Mouse (Mus musculus) kidney, postnatal 0 days (tissue): ENCODE measurements around the gene Olfr1338. TPM values are rescaled to one million over a fixed set of nuclear protein-coding genes. Genes with fewer than 3 reads are reported as not detected.
"Not testable (repeated sequence)": the region's sequence is repeated elsewhere in the genome, so short reads cannot be mapped to it uniquely, and the experiment has no call there.

Source experiments
- ATAC-seq: fragments of 200-750 bp; cut with Nextera tagmentation; replicated peaks from 2 replicates; pipeline ENCODE4 v1.8.0; 2017; ENCODE audit warnings: low read depth, moderate number of reproducible peaks, moderate TSS enrichment, moderate library complexity; ENCODE audit not compliant: low FRiP score
- DNase-seq: peaks from one replicate; pipeline ENCODE4 v3.0.0-alpha.2; 2016; ENCODE audit warnings: low spot score
- H3K27ac ChIP-seq: fragments of 300-500 bp; sonication (generic); 2 replicates; pipeline ENCODE4 v1.5.1; 2014; ENCODE audit warnings: mild to moderate bottlenecking
- H3K27me3 ChIP-seq: fragments of 300-500 bp; sonication (generic); 2 replicates; pipeline ENCODE4 v1.6.1; 2014; ENCODE audit warnings: low read length, mixed read lengths; ENCODE audit not compliant: insufficient read depth
- H3K36me3 ChIP-seq: fragments of 300-500 bp; sonication (generic); 2 replicates; pipeline ENCODE4 v1.6.1; 2014; ENCODE audit warnings: low read length, mixed read lengths; ENCODE audit not compliant: insufficient read depth
- H3K4me1 ChIP-seq: fragments of 300-500 bp; sonication (generic); replicated peaks from 2 replicates; pipeline ENCODE4 v1.6.1; 2014; ENCODE audit warnings: antibody characterized with exemption, low read length, mixed read lengths; ENCODE audit not compliant: insufficient read depth
- H3K4me2 ChIP-seq: fragments of 300-500 bp; sonication (generic); 2 replicates; pipeline ENCODE4 v1.6.1; 2014; ENCODE audit warnings: mild to moderate bottlenecking, low read length, moderate library complexity, mixed read lengths
- H3K4me3 ChIP-seq: fragments of 300-500 bp; sonication (generic); replicated peaks from 2 replicates; pipeline ENCODE4 v1.5.1; 2014; ENCODE audit warnings: low read depth, low read length
- H3K9ac ChIP-seq: fragments of 300-500 bp; sonication (generic); 2 replicates; pipeline ENCODE4 v1.6.1; 2014; ENCODE audit warnings: low read depth, low read length
- H3K9me3 ChIP-seq: fragments of 300-500 bp; sonication (generic); replicated peaks from 2 replicates; pipeline ENCODE4 v1.6.1; 2016; ENCODE audit warnings: low read length, inconsistent platforms, mixed read lengths
- CTCF ChIP-seq: IDR thresholded peaks from 2 replicates; pipeline ENCODE4 v1.5.1; 2016; ENCODE audit warnings: antibody characterized with exemption, low read depth, mild to moderate bottlenecking, moderate library complexity
- WGBS: fragments of 180-500 bp; shearing (Covaris S2); extraction: QIAGEN DNeasy Blood & Tissue Kit; methylation state at CpG from one replicate; pipeline ENCODE4 v1.1.7; 2014; 5-methylcytosine and 5-hydroxymethylcytosine counted together
- polyA plus RNA-seq: library from polyadenylated mRNA; unstranded; fragments of >200 nt; fragmentation: Nextera tagmentation; extraction: Ambion mirVana; gene quantifications from 2 replicates; pipeline ENCODE4 v1.2.1, GENCODE M21; 2015

Gene Olfr1338
- not detected in 2 replicates for polyA plus RNA-seq

DNA sequence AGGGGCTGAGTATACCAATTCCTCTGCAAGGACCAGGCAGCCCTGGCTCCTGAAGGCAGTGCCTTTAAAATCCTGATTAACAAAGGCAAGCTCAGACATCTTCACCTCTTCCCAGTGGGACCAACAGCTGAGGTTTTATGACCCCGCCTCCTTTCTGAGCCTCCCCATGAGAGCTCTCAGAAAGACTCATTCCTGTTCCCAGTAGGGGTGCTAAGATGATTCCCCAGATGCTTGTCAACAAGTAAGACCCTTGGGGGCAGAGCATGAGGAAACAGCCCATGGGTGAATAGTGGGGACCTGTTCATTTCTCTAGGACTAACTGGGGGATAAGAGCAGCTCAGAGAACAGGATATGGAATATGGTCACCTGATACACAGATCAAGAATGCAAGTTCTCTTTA is at the start of gene Olfr1338:
Olfr1338 (minus strand) TSS at position 101 of the 400 bp plus-strand sequence.
- Histone ChIP-seq H3K27ac (no peak within 1 kb of the TSS), H3K4me2 (no peak within 1 kb of the TSS), H3K9ac (no peak within 1 kb of the TSS), H3K27me3 (no peaks in the 10 kb centered on the region), H3K4me1 (no peaks in the 10 kb centered on the region), H3K4me3 (no peak within 1 kb of the TSS), H3K36me3 (no peaks in the 10 kb centered on the region), H3K9me3 (no peaks in the 10 kb centered on the region)
- WGBS = 69% methylated on average over 1 of the region's 1 CpGs
- ATAC-seq (no peak), DNase-seq (no peak)
- no peak for TF ChIP-seq CTCF

DNA sequence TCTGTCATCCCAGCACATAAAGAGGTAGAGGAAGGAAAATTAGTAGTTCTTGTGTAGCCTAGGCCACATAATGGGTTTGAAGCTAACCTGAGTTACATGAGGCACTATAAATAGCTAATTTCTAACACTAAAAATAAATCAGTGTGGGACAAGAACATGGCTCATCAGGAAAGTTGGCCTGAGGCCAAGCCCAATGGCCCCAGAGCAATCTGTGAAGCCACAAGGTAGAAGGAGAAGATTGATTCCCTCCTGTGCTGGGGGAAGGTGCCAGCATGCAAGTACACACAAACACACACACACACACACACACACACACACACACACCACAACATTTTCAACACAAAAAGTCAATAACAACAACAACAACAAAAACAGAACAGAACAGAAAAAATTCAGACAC is 34.3 kb upstream of the Olfr1338 start:
- not testable (repeated sequence) for H3K4me3 ChIP-seq, ATAC-seq, DNase-seq

DNA sequence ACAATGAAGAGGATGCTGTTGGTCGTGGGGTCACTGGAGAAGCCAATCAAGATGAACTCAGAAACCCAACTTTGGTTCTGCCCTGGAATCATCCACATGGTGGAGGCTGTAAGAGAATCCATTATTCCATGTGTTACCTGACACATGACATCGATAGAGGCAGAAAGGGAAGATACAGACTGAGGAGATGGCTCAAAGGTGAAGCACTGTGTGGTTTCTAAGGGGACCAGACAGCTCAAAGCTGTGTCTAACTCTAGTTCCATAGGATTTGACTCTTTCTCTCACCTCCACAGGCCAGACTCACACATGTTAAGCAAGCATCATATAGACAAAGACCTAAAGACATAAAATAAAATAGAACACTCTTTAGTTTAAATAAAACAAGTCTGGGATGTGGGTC is 23.9 kb upstream of the Olfr1338 start, which contains the start of gene Olfr1337:
Olfr1337 (minus strand) TSS at position 101 of the 400 bp plus-strand sequence.
- no peak within 1 kb of the TSS for H3K27ac ChIP-seq
- H3K9ac ChIP-seq = no peak within 1 kb of the TSS
- WGBS = 72% methylated on average over 2 of the region's 2 CpGs
- no peak within 1 kb of the TSS for H3K4me3 ChIP-seq
- TF ChIP-seq CTCF = no peak
- H3K9me3 ChIP-seq = no peaks in the 10 kb centered on the region
- DNase-seq = no peak
- H3K4me1 ChIP-seq = no peaks in the 10 kb centered on the region
- no peaks in the 10 kb centered on the region for H3K27me3 ChIP-seq
- H3K4me2 ChIP-seq = no peak within 1 kb of the TSS
- no peak for ATAC-seq
- no peaks in the 10 kb centered on the region for H3K36me3 ChIP-seq

More for the DNA sequence above, 34.3 kb upstream of the Olfr1338 start:
- H3K4me2 ChIP-seq, H3K4me1 ChIP-seq, H3K9ac ChIP-seq, H3K27me3 ChIP-seq, H3K9me3 ChIP-seq, H3K27ac ChIP-seq, H3K36me3 ChIP-seq: not testable (repeated sequence)

DNA sequence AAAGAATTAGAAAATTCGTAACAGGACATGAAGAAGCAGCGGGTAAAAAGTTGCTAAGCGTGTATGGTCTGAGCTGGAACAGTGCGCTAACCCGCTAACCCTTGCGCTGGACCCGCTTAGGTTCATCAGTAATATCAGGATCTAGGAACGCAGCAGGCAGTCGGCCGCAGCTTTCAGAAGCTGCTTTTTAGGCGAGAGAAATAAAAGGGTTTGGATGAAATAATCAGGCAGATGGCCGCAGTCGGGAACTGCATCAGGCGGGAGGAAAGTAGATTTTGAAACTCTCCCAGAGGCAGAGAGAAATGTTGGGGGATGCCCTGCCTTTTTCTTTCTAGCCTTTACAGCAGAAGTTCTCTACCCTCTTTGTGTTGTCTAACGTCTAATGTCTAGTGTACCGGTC is 16.7 kb downstream of the Olfr1338 start:
- no peak for ATAC-seq
- WGBS = 10% methylated on average over 16 of the region's 16 CpGs
- no peak for DNase-seq

DNA sequence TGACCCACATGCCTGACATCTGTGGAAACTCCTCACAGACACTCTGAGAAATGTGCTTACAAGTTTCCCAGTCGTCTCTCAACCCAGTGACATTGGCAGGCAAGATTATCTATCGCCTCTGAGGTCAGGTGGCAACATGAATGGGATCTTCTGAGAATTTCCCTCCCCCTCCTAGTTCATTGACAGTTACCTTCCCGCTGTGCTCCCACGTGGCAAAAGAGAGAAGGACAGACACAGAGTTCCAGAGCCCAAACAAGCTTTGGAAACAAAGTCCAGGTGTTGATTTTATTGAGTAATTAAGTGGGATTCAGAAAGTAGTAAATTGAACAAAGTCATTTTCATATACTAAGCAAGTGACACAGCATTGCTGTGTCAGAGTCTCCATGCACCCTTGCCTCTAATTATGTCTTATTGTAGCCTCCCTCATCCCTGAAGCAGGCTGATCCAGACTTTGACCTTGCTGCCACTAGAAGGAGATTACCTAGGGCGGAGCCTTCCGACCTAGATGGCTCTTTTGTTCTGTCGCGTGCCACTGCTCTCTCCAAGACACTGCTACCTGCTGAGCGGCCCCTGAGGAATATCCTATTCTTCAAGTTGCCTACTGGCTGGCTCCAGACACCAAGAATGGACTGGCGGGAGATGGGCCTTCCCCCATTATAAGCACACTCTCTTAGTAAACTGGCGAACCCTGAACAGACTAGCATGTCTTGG is 17.4 kb downstream of the Olfr1338 start:
- H3K9ac ChIP-seq = no peak overlapping the region
- no peak for DNase-seq

More for the DNA sequence above, 16.7 kb downstream of the Olfr1338 start:
- TF ChIP-seq CTCF = no peak
- Histone ChIP-seq H3K4me2 (no peak overlapping the region), H3K27me3 (no peaks in the 10 kb centered on the region; the same call in 1 of the 2 replicates), H3K36me3 (no peaks in the 10 kb centered on the region), H3K27ac (no peak overlapping the region), H3K9me3 (no peaks in the 10 kb centered on the region), H3K4me1 (no peaks in the 10 kb centered on the region), H3K4me3 (no peak overlapping the region), H3K9ac (no peak overlapping the region)

DNA sequence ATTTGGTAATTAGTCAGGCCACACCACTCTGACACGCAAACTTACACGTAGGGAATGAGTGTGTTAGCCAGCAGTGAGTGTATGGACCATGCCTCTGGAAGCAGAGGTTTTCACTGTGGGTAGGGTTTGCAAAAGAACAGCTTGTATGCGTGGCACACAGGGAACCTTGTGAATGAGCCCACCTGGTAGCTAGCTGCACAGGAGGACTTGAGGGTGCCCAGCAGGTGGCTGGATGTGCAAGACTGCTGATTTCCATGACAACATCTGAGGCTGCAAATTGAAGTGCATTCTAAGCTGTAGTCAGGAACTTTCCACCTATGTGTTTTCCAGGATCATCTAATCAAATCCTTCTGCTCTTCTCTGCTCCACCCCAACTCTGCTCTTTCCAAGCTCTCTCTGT is 19.0 kb downstream of the Olfr1338 start:
- DNase-seq (no peak), ATAC-seq (no peak)
- Histone ChIP-seq H3K27ac (no peak overlapping the region), H3K4me3 (no peak overlapping the region), H3K9ac (no peak overlapping the region), H3K4me1 (no peaks in the 10 kb centered on the region), H3K9me3 (no peaks in the 10 kb centered on the region), H3K27me3 (no peaks in the 10 kb centered on the region; the same call in 1 of the 2 replicates), H3K36me3 (no peaks in the 10 kb centered on the region), H3K4me2 (no peak overlapping the region)
- 66% methylated on average over 3 of the region's 3 CpGs for WGBS
- no peak for TF ChIP-seq CTCF

More for the DNA sequence above, 17.4 kb downstream of the Olfr1338 start:
- no peak for ATAC-seq
- 8% methylated on average over 11 of the region's 11 CpGs for WGBS
- Histone ChIP-seq H3K9me3 (no peaks in the 10 kb centered on the region), H3K27ac (no peak overlapping the region), H3K4me2 (no peak overlapping the region), H3K27me3 (no peaks in the 10 kb centered on the region; the same call in 1 of the 2 replicates), H3K36me3 (no peaks in the 10 kb centered on the region), H3K4me3 (no peak overlapping the region), H3K4me1 (no peaks in the 10 kb centered on the region)
- no peak for TF ChIP-seq CTCF

DNA sequence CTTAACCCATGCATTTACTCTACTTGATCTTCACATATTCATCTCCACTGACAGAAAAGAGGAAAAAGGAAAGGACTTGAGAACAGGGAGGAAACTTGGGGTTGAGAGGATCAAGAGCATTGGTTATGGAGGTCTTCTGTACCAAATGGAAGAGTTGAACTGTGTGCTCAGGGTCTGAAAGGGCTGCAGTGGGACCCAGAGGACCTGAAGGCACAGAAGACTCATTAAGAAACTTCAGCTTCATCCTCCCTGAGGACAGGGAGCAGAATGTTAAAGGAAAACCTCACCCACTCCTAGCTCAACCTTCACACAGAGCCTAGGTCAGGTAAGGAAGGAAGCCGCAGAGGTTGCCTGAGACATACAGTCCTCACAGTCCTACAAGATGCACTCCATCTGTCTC is 26.7 kb downstream of the Olfr1338 start, which contains the start of gene Olfr1339:
Olfr1339 (plus strand) TSS at position 301 of the 400 bp plus-strand sequence.
- no peaks in the 10 kb centered on the region for H3K27me3 ChIP-seq
- H3K36me3 ChIP-seq = no peaks in the 10 kb centered on the region
- WGBS = 89% methylated on average over 1 of the region's 1 CpGs
- ATAC-seq (no peak), DNase-seq (no peak)
- no peak within 1 kb of the TSS for H3K4me3 ChIP-seq
- H3K9ac ChIP-seq = no peak within 1 kb of the TSS
- H3K4me1 ChIP-seq = no peaks in the 10 kb centered on the region
- no peak within 1 kb of the TSS for H3K27ac ChIP-seq
- no peak within 1 kb of the TSS for H3K4me2 ChIP-seq
- H3K9me3 ChIP-seq = no peaks in the 10 kb centered on the region
- no peak for TF ChIP-seq CTCF
